Mouse (Mus musculus): Measurements from ENCODE around the gene 1700016D06Rik. TPM values are rescaled to one million over a fixed set of nuclear protein-coding genes. Genes with fewer than 3 reads are reported as not detected.

1700016D06Rik gene
- total RNA-seq, 2 experiments from 2014 or later = not detected

DNA sequence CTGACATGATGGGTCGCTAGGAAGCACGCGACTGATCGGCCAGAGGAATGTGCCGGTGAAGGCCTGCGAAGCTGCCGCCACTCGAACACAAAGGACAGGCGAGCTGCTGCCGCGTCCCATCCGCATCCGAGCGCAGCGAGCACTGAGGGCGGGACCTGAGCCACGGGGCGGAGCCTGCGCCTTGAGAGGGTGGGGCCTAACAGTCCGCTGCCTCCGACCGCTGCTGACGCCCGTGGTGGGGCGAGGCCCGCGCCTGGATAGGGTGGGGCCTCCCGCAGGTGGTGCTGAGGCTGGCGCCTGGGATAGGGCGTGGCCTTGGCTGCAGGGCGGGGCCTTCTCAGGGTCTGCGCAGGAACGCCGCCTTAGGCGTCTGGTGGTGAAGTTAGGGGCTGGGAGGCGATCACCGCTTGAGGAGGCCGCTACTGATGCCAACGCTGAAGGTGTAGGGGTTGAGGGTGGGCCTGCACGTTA, 65.2 kb downstream of the 1700016D06Rik start, which contains the start of gene Ankrd10:
Gene Ankrd10, minus strand, starts transcription at position 147 of the 471 bp plus-strand sequence.
- DNase-seq (ENCODE audit: low spot score) = peak; percentile 98

DNA sequence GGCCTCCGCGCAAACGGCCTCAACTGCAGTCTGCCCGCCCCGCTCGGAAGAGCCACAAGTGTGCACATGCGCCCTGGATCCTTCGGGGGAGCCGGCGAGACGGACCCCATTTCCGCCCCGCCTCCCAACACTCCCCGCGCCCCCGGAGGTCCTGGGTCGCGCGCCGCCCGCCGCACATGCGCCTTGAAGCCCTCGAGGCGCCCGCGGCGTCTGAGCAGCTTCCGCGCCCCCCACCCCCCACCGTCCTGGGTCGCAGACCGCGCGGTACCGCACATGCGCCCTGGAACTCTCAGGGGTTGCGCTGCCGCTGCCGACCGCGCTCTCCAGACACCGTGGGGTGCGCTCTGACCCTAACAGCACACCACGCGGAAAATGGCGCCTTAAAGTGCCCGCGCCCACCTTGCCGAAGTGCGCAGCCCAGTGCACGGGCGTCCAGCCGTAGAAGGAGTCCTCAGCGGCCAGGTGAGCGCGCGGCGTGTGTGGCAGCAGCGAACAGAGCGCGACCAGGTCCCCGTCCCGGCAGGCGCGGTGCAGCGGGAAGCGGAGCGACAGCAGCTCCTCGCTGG, 65.8 kb downstream of the 1700016D06Rik start:
- peak; percentile 84 for DNase-seq (ENCODE audit: low spot score)

DNA sequence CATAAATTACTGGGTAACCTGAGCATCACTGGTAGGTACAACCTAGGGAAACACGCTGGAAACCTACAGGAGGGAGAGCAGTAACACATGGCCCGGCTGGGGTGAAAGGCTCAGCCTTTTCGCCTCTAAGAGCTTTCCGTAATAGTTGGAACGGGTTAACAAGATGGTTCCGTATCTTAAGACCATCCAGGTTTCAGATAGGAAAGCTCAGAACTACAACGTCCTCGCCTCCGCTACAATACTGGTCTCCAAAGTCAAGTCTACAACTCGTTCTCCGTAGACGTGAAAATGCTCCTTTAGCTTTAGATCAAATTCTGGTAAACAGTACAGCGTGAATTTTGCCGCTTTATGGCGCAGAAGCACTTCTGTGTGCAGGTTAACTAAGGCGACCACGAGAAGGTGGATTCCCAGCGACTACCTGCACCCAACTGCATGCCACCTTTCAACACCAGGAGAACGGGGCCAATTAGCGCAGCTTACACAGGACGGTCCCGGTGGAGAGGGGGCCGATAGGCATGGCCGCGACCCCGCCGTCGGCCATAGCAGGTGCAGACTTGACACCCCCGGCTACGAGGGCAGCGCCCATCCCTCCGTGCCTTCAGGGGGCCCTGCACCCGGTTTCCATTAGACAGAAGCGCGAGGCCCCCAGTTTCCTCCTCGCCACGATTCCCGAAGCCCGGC, 66.4 kb downstream of the 1700016D06Rik start:
- DNase-seq (ENCODE audit: low spot score) = no peak

DNA sequence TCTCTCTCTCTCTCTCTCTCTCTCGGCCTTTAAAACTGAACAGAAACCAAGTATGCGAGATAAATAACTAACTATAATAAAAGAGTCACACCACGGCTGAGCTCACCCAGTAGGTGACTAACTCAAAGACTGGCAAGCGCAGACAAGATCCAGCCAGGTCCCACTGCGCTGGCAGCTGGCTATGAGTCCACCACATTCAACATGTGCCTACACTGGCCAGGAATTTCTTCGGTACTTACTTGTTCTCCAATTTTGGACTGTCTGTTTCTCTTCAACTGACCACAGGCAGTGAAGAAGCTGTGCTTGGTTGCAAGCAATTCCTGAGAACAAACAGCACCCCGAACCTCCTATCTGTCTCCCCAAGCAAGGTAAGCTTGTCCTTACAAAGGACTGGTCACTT, 67.4 kb downstream of the 1700016D06Rik start:
- no peak for DNase-seq (ENCODE audit: low spot score)

DNA sequence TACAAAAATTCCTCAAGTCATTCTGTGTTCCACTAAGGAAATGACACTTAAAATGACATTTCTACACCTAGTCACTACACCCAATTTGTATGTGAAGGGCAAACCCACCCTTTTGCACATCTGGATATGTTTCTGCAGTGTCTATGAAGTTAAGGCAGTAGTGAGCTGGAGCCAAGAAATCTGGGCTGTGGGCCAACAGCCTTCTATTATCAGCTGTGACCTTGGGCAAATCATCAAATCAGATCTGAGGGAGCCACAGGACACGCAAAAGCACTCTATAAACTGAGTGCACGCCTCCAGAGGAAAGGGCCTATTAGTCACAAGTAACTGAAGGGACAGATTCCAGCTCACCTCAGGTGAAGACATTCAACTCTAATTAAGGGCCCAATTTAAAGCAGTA, 68.5 kb downstream of the 1700016D06Rik start:
- DNase-seq (ENCODE audit: low spot score) = peak; percentile 36

DNA sequence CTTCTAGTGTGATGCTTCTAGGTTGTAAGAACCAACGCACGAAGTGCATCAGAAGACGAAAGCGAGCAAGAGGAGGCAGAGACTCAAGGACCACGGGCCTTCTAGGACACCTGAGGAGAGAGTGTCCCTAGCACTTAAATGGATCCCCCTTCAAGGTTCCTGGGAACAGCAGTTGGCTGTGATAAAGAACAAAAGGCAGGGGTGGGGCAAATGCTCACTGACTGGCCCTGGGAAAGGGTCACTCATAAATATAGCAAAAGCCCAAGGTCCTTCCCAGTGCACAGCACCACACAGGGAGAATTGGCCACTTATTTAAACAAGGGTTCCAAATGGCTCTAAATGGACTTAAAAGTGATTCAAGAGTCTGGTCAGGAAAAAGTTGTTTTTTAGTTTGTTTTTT, 71.7 kb downstream of the 1700016D06Rik start:
- no peak for DNase-seq (ENCODE audit: low spot score)

DNA sequence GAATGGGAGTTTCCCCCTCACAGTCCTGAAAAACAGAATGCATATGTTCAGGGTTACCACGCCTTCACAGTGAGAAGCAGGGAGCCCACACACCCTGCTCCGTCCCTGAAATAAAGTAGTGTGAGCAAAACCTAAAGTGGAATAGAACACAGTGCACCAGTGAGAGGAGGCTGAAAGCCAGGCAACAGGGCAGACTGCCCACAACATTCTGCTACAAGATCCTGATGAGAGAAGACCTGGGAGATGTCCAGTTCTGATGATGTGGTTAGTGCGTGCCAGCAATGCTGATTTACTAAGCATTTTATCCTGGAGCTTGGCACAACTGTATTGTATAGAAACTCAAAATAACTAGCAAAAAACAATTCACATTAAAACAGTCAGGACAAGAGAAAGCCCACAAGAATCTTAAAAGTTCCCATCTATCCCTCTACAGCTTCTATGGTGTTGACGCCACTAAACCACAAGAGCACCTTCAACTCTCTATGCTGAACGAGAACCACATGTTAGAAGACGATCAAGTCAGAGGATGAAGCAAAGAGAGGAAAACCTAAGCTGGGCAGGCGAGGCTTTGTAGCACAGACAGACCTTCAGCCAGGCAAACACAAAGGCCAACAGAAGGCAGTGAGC, 72.2 kb downstream of the 1700016D06Rik start:
- DNase-seq (ENCODE audit: low spot score) = peak; percentile 83

DNA sequence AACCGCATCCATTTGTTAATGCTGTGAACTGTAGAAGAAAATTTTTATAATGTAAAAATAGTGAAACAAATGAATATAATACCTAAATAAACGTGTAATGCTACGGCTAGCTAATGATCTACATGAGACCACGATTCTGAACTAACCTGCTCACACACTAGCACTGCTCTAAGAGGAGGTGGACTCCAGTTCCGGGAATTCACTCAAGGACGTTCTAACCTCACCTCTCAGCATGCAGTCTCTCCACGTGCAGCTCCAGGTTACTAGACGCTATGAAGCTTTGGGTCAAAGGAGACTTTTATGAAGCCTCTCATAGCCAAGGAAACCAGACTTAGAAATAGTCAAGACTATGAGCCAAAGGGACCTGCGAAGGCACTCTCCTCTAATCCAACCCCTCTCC, 73.1 kb downstream of the 1700016D06Rik start:
- no peak for DNase-seq (ENCODE audit: low spot score)

DNA sequence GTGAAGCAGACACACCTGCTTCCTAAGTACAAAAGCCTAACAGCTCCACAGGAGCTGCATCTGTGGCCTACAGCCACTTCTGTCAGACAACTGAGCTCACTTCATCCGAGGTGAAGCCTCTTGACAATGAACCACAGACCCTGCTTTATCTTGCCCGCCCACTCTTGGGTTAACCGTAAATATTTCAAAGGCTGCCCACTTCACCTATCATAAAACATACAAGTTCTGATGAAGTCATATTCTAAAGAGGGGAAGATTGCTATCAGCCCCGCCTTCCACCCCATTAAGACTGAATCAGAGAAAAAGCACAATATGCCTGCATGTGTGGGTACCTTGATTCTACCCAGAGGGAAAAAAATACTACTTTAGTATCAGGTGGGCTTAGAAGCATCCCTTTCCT, 75.8 kb downstream of the 1700016D06Rik start:
- DNase-seq (ENCODE audit: low spot score) = no peak

DNA sequence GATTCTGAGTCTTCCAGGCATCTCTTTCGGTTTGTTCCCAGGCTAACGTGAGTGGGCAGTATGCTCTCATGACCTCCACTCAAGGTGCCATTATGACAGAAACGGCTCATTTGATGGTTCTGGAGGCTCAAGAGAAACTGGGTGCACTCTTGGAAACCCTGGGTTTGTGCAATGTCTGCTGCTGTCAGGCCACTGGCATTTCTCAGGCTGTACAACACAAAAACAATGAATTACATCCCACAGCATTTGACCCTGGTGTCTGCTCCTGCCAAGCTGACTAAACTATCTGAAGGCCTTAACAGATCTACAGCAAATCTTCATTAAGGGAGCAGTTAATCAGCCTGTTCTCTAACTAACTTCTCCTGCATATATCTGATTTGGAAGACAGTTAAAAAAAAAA, 81.8 kb downstream of the 1700016D06Rik start:
- no peak for DNase-seq (ENCODE audit: low spot score)

DNA sequence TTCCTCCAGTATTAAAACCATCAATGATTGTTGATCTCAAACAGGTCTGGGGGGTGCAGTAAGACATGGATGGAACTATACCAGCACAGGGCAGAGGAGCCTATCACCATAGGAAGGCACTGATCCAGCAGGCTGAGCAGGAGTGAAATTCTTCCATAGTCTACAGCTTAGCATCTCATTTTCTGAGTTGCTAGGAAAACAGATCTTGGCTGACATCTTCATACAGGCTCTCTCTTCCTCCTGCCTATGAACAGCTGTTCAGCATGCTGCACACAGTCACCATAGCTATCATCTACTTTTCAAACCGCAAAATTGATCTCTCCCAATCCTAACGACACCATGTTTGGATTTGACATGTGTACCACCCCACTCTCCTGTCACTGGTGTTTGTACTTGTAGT, 82.8 kb downstream of the 1700016D06Rik start:
- no peak for DNase-seq (ENCODE audit: low spot score)

DNA sequence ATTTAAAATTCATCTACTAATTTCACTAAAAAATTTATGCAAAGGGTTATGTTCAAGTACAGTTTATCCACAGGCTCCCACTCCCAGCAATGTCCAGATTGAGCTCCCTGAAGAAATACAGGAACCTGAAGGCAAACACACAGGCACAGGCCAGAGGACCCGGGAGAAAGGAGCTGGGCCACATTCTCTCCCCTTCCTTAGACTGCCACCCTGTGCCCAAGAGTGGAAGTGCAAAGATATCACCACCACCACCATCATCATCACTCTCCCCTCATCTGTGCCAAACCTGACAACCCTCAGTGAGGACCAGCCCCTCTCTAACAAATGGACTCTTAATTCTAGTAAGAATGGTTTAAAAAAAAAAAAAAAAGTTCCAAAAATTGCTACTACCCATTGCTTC, 84.6 kb downstream of the 1700016D06Rik start:
- DNase-seq (ENCODE audit: low spot score) = peak; percentile 33

DNA sequence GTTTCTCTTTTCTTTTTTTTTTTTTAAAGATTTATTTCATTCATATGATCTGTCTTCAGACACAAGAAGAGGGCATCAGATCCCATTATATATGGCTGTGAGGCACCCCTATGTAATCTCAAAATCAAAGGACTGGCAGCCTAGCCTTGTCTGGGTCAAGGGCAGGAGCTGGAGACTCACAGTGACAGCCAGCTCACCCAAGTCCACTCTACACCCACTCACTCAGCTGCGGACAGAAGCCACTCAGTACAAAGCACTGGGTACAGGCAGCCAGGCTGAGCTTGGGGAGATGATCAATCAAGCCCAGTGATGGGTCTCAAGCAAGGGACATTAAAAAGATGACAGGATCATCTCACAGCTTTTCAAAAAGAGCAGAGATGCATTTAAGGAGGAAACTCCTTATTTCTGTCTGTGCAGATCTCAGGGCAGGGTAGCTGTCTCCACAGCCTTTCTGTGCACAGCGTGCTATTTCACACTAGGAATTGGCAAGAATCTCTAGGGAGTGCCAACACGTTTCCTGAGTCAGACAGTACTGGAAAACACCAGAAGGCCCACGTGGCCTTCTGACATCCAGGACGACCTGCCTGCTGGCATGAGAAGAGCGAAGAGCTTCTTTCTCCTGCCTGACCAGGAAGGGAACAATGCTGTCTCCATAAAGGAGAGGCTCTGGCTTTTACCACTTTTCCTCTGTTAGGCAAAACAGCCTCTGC, 86.6 kb downstream of the 1700016D06Rik start:
- DNase-seq (ENCODE audit: low spot score) = peak; percentile 8

DNA sequence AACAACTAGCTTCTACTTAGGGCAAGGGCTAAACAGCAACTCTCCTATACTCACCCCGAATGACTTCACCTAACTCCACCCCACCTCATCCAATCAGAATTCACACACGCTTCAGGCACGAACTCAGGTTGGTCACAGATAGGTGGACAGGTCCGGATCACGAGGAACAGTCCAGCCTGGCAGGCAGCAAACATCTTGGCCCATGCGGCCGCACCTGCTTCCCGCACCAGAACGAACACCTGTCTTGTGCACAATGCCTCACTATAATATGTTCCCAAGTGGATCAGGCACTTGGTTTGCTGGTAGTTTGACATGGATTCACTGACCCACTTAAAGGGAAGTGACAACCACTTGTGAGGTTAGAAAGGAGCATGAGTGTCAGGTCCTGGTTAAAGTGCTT, 92.0 kb downstream of the 1700016D06Rik start:
- DNase-seq (ENCODE audit: low spot score) = no peak

Small RNAs within 50 kb of the gene (microRNA-seq; reads per million reads assigned to microRNA genes)
- not detected for gene Mir7238

Other genes with a start within 250 kb of the 1700016D06Rik start
- gene Rab20, start 222.4 kb downstream of the 1700016D06Rik start, total RNA-seq (2021) = 1 to 10 TPM; 2.5 to 4.6 TPM
- 10 to 100 TPM; 25.4 to 26.0 TPM for gene Naxd, start 203.6 kb downstream of the 1700016D06Rik start, total RNA-seq (2021)
- gene Cars2, start 150.3 kb downstream of the 1700016D06Rik start, total RNA-seq (2021) = 10 to 100 TPM; 13.6 to 15.4 TPM
- gene Ing1, start 145.5 kb downstream of the 1700016D06Rik start, total RNA-seq (2021) = 10 to 100 TPM; 11.6 to 14.4 TPM
- 10 to 100 TPM; 11.1 to 11.9 TPM for gene Ankrd10, start 65.3 kb downstream of the 1700016D06Rik start, total RNA-seq (2021)
- 10 to 100 TPM; 31.3 to 32.0 TPM for gene Arhgef7, start 26.7 kb upstream of the 1700016D06Rik start, total RNA-seq (2021)
- gene Tex29, start 139.4 kb upstream of the 1700016D06Rik start, total RNA-seq (2021) = not detected

Measured in gastrocnemius, adult 18-20 months (tissue).